Mouse (Mus musculus): ENCODE results near the gene Timd2. TPM values are rescaled to one million over a fixed set of nuclear protein-coding genes. Genes with fewer than 3 reads are reported as not detected.
"Not testable (repeated sequence)": the region's sequence is repeated elsewhere in the genome, so short reads cannot be mapped to it uniquely, and the experiment has no call there.

Gene Timd2
- 0.09 TPM in 1 of 2 replicates, not detected in the other for total RNA-seq (2015)
- total RNA-seq (2017), result not detected in 2 replicates

GRCm38 (mm10) chr11:46706664-46707356 is at the start of gene Timd2:
Gene Timd2, minus strand, starts transcription at chr11:46707061.
- ATAC-seq (ENCODE audit: poor library complexity, severe bottlenecking), result no peak

GRCm38 (mm10) chr11:46755714-46756113 is 48.9 kb upstream of the Timd2 start:
- ATAC-seq (ENCODE audit: poor library complexity, severe bottlenecking), result not testable (repeated sequence)

- no peak for ATAC-seq (ENCODE audit: poor library complexity, severe bottlenecking)
These were observed 47.8 kb upstream of the Timd2 start for GRCm38 (mm10) chr11:46754669-46755068.

- no peak for ATAC-seq (ENCODE audit: poor library complexity, severe bottlenecking)
These were observed 46.8 kb upstream of the Timd2 start for GRCm38 (mm10) chr11:46753662-46754061.

- ATAC-seq (ENCODE audit: poor library complexity, severe bottlenecking), result no peak
These were observed 41.1 kb upstream of the Timd2 start for GRCm38 (mm10) chr11:46747996-46748395.

GRCm38 (mm10) chr11:46741716-46742115 is 34.9 kb upstream of the Timd2 start:
- no peak for ATAC-seq (ENCODE audit: poor library complexity, severe bottlenecking)

GRCm38 (mm10) chr11:46740886-46741285 is 34.0 kb upstream of the Timd2 start:
- no peak for ATAC-seq (ENCODE audit: poor library complexity, severe bottlenecking)

GRCm38 (mm10) chr11:46739501-46739900 is 32.6 kb upstream of the Timd2 start:
- ATAC-seq (ENCODE audit: poor library complexity, severe bottlenecking), result no peak

GRCm38 (mm10) chr11:46735076-46735475 is 28.2 kb upstream of the Timd2 start, which contains the start of gene Havcr1:
Gene Havcr1, plus strand, starts transcription at chr11:46735080.
- not testable (repeated sequence) for ATAC-seq (ENCODE audit: poor library complexity, severe bottlenecking)

- no peak for ATAC-seq (ENCODE audit: poor library complexity, severe bottlenecking)
These were observed 27.8 kb upstream of the Timd2 start for GRCm38 (mm10) chr11:46734617-46735016.

- no peak for ATAC-seq (ENCODE audit: poor library complexity, severe bottlenecking)
These were observed 26.5 kb upstream of the Timd2 start for GRCm38 (mm10) chr11:46733242-46733789.

GRCm38 (mm10) chr11:46731541-46732070 is 24.7 kb upstream of the Timd2 start:
- no peak for ATAC-seq (ENCODE audit: poor library complexity, severe bottlenecking)

GRCm38 (mm10) chr11:46698830-46699229 is 8.0 kb downstream of the Timd2 start:
- ATAC-seq (ENCODE audit: poor library complexity, severe bottlenecking), result peak; percentile 52

- ATAC-seq (ENCODE audit: poor library complexity, severe bottlenecking), result no peak
These were observed 8.6 kb downstream of the Timd2 start for GRCm38 (mm10) chr11:46698278-46698655.

- no peak for ATAC-seq (ENCODE audit: poor library complexity, severe bottlenecking)
These were observed 9.2 kb downstream of the Timd2 start for GRCm38 (mm10) chr11:46697433-46698277.

GRCm38 (mm10) chr11:46695849-46696248 is 11.0 kb downstream of the Timd2 start:
- not testable (repeated sequence) for ATAC-seq (ENCODE audit: poor library complexity, severe bottlenecking)

- ATAC-seq (ENCODE audit: poor library complexity, severe bottlenecking), result no peak
These were observed 16.7 kb downstream of the Timd2 start for GRCm38 (mm10) chr11:46690136-46690535.

- ATAC-seq (ENCODE audit: poor library complexity, severe bottlenecking), result no peak
These were observed 23.1 kb downstream of the Timd2 start for GRCm38 (mm10) chr11:46683723-46684122.

- ATAC-seq (ENCODE audit: poor library complexity, severe bottlenecking), result no peak
These were observed 24.0 kb downstream of the Timd2 start for GRCm38 (mm10) chr11:46682842-46683241.

GRCm38 (mm10) chr11:46667938-46668337 is 38.9 kb downstream of the Timd2 start:
- ATAC-seq (ENCODE audit: poor library complexity, severe bottlenecking), result no peak

- no peak for ATAC-seq (ENCODE audit: poor library complexity, severe bottlenecking)
These were observed 39.8 kb downstream of the Timd2 start for GRCm38 (mm10) chr11:46667105-46667504.

All from megakaryocyte, adult 5-6 weeks (primary cell).